Mouse (Mus musculus): Measurements from ENCODE around the gene Ccdc69. TPM values are rescaled to one million over a fixed set of nuclear protein-coding genes. Genes with fewer than 3 reads are reported as not detected.

Ccdc69 gene
- polyA plus RNA-seq, 1 experiment: 2.0 TPM

GRCm38 (mm10) chr11:55046600-55046999 lies 31.3 kb downstream of the Ccdc69 start:
- whole genome bisulfite sequencing: 50% methylated on average over 5 of the region's 5 CpGs
- TF ChIP-seq POLR2A (IDR thresholded peaks at IDR 0.05; ENCODE audit: low read depth, low read length): no peak
- peak; percentile 81 for TF ChIP-seq CTCF (conservative IDR thresholded peaks at IDR 0.05; ENCODE audit: insufficient read depth, insufficient read length, low read depth, low read length)
- no peak overlapping the region for H3K4me3 ChIP-seq (ENCODE audit: insufficient read depth, low read depth, low read length)
- no peak overlapping the region for H3K27ac ChIP-seq (ENCODE audit: insufficient read depth, low read depth, low read length)
- no peaks in the 10 kb centered on the region for H3K27me3 ChIP-seq (replicated peaks; ENCODE audit: control insufficient read depth, insufficient read depth, low read length)
- peak; percentile 66 for DNase-seq
- H3K36me3 ChIP-seq (ENCODE audit: control insufficient read depth, insufficient read depth, low read length): no peaks in the 10 kb centered on the region
- H3K4me1 ChIP-seq (ENCODE audit: control insufficient read depth, insufficient read depth, low read length): no peaks in the 10 kb centered on the region; the same call in 1 of the 2 replicates

- Histone ChIP-seq H3K27ac (ENCODE audit: insufficient read depth, low read depth, low read length) (no peak overlapping the region), H3K36me3 (ENCODE audit: control insufficient read depth, insufficient read depth, low read length) (no peaks in the 10 kb centered on the region), H3K27me3 (replicated peaks; ENCODE audit: control insufficient read depth, insufficient read depth, low read length) (no peaks in the 10 kb centered on the region), H3K4me3 (ENCODE audit: insufficient read depth, low read depth, low read length) (no peak overlapping the region), H3K4me1 (ENCODE audit: control insufficient read depth, insufficient read depth, low read length) (no peaks in the 10 kb centered on the region)
- TF ChIP-seq POLR2A (IDR thresholded peaks at IDR 0.05; ENCODE audit: low read depth, low read length) (no peak), CTCF (conservative IDR thresholded peaks at IDR 0.05; ENCODE audit: insufficient read depth, insufficient read length, low read depth, low read length) (peak; percentile 34; the same call in 1 of the 2 replicates)
- DNase-seq: no peak
- 79% methylated on average over 4 of the region's 4 CpGs for WGBS
Observed at GRCm38 (mm10) chr11:55041348-55041747, 36.6 kb downstream of the Ccdc69 start.

- H3K4me1 ChIP-seq (ENCODE audit: control insufficient read depth, insufficient read depth, low read length): no peaks in the 10 kb centered on the region
- H3K36me3 ChIP-seq (ENCODE audit: control insufficient read depth, insufficient read depth, low read length): no peaks in the 10 kb centered on the region
- peak; percentile 80 for DNase-seq
- TF ChIP-seq CTCF (conservative IDR thresholded peaks at IDR 0.05; ENCODE audit: insufficient read depth, insufficient read length, low read depth, low read length) (peak; percentile 96), POLR2A (IDR thresholded peaks at IDR 0.05; ENCODE audit: low read depth, low read length) (no peak)
- 2% methylated on average over 9 of the region's 9 CpGs for WGBS
- H3K27me3 ChIP-seq (replicated peaks; ENCODE audit: control insufficient read depth, insufficient read depth, low read length): no peaks in the 10 kb centered on the region
- H3K27ac ChIP-seq (ENCODE audit: insufficient read depth, low read depth, low read length): no peak overlapping the region
- no peak overlapping the region for H3K4me3 ChIP-seq (ENCODE audit: insufficient read depth, low read depth, low read length)
Observed at GRCm38 (mm10) chr11:55039591-55039990, 38.3 kb downstream of the Ccdc69 start.

- no peak for DNase-seq
- TF ChIP-seq POLR2A (IDR thresholded peaks at IDR 0.05; ENCODE audit: low read depth, low read length) (no peak), CTCF (conservative IDR thresholded peaks at IDR 0.05; ENCODE audit: insufficient read depth, insufficient read length, low read depth, low read length) (no peak)
- 59% methylated on average over 3 of the region's 3 CpGs for WGBS
- no peaks in the 10 kb centered on the region for H3K27me3 ChIP-seq (replicated peaks; ENCODE audit: control insufficient read depth, insufficient read depth, low read length)
- H3K4me3 ChIP-seq (ENCODE audit: insufficient read depth, low read depth, low read length): no peak overlapping the region
- H3K4me1 ChIP-seq (ENCODE audit: control insufficient read depth, insufficient read depth, low read length): peaks cover 6% of the 10 kb centered on the region; the same call in 1 of the 2 replicates
- H3K27ac ChIP-seq (ENCODE audit: insufficient read depth, low read depth, low read length): no peak overlapping the region
- no peaks in the 10 kb centered on the region for H3K36me3 ChIP-seq (ENCODE audit: control insufficient read depth, insufficient read depth, low read length)
Observed at GRCm38 (mm10) chr11:55036601-55037000, 41.3 kb downstream of the Ccdc69 start.

GRCm38 (mm10) chr11:55033040-55033660 lies 44.8 kb downstream of the Ccdc69 start, which contains the start of gene Anxa6:
Gene Anxa6 (minus strand): TSS chr11:55033445.
- WGBS: under 1% methylated on average over 41 of the region's 41 CpGs
- peak; percentile 86 for DNase-seq

GRCm38 (mm10) chr11:55032286-55032685 lies 45.6 kb downstream of the Ccdc69 start:
- no peak overlapping the region for H3K27ac ChIP-seq (ENCODE audit: insufficient read depth, low read depth, low read length)
- H3K36me3 ChIP-seq (ENCODE audit: control insufficient read depth, insufficient read depth, low read length): no peaks in the 10 kb centered on the region
- H3K4me3 ChIP-seq (ENCODE audit: insufficient read depth, low read depth, low read length): peak overlapping the region; percentile 87
- H3K27me3 ChIP-seq (replicated peaks; ENCODE audit: control insufficient read depth, insufficient read depth, low read length): no peaks in the 10 kb centered on the region
- 14% methylated on average over 5 of the region's 5 CpGs for WGBS
- DNase-seq: no peak
- H3K4me1 ChIP-seq (ENCODE audit: control insufficient read depth, insufficient read depth, low read length): peaks cover 21% of the 10 kb centered on the region
- TF ChIP-seq POLR2A (IDR thresholded peaks at IDR 0.05; ENCODE audit: low read depth, low read length) (no peak), CTCF (conservative IDR thresholded peaks at IDR 0.05; ENCODE audit: insufficient read depth, insufficient read length, low read depth, low read length) (no peak)

More at GRCm38 (mm10) chr11:55033040-55033660, 44.8 kb downstream of the Ccdc69 start, which contains the start of gene Anxa6:
- Histone ChIP-seq H3K27ac (ENCODE audit: insufficient read depth, low read depth, low read length) (peak within 1 kb of the TSS; percentile 67), H3K4me1 (ENCODE audit: control insufficient read depth, insufficient read depth, low read length) (peaks cover 15% of the 10 kb centered on the region), H3K27me3 (replicated peaks; ENCODE audit: control insufficient read depth, insufficient read depth, low read length) (no peaks in the 10 kb centered on the region), H3K4me3 (ENCODE audit: insufficient read depth, low read depth, low read length) (peak within 1 kb of the TSS; percentile 87), H3K36me3 (ENCODE audit: control insufficient read depth, insufficient read depth, low read length) (no peaks in the 10 kb centered on the region)
- TF ChIP-seq CTCF (conservative IDR thresholded peaks at IDR 0.05; ENCODE audit: insufficient read depth, insufficient read length, low read depth, low read length) (no peak), POLR2A (IDR thresholded peaks at IDR 0.05; ENCODE audit: low read depth, low read length) (peak; percentile 63)

GRCm38 (mm10) chr11:55031991-55032280 lies 46.0 kb downstream of the Ccdc69 start:
- Histone ChIP-seq H3K36me3 (ENCODE audit: control insufficient read depth, insufficient read depth, low read length) (no peaks in the 10 kb centered on the region), H3K27ac (ENCODE audit: insufficient read depth, low read depth, low read length) (no peak overlapping the region), H3K4me3 (ENCODE audit: insufficient read depth, low read depth, low read length) (peak overlapping the region; percentile 42; the same call in 1 of the 2 replicates), H3K27me3 (replicated peaks; ENCODE audit: control insufficient read depth, insufficient read depth, low read length) (no peaks in the 10 kb centered on the region), H3K4me1 (ENCODE audit: control insufficient read depth, insufficient read depth, low read length) (peaks cover 23% of the 10 kb centered on the region)
- TF ChIP-seq CTCF (conservative IDR thresholded peaks at IDR 0.05; ENCODE audit: insufficient read depth, insufficient read length, low read depth, low read length): no peak
- no peak for TF ChIP-seq POLR2A (IDR thresholded peaks at IDR 0.05; ENCODE audit: low read depth, low read length)
- no peak for DNase-seq
- 26% methylated on average over 2 of the region's 4 CpGs for WGBS

Measured in kidney, adult 2 months (tissue).